Mouse (Mus musculus) limb, embryonic 11.5 days (tissue): ENCODE measurements around the gene Rad54l. TPM values are rescaled to one million over a fixed set of nuclear protein-coding genes. Genes with fewer than 3 reads are reported as not detected.
A peak's percentile ranks its signal among the peaks of the same experiment; 100 is the strongest.

Source experiments
- ATAC-seq: fragments of 200-750 bp; cut with Nextera tagmentation; 2 replicates; pipeline ENCODE4 v1.8.0; 2017; ENCODE audit warnings: low read depth; ENCODE audit not compliant: insufficient number of reproducible peaks, low FRiP score, low TSS enrichment
- DNase-seq: peaks from one replicate; pipeline ENCODE4 v3.0.0-alpha.2; 2015; ENCODE audit warnings: low spot score
- H3K27ac ChIP-seq: fragments of 300-500 bp; sonication (generic); replicated peaks from 2 replicates; pipeline ENCODE4 v1.5.1; 2014; ENCODE audit warnings: low read depth, mild to moderate bottlenecking, low read length
- H3K27me3 ChIP-seq: fragments of 300-500 bp; sonication (generic); 2 replicates; pipeline ENCODE4 v1.6.1; 2014; ENCODE audit warnings: mild to moderate bottlenecking, low read length, mixed read lengths; ENCODE audit not compliant: control insufficient read depth, insufficient read depth
- H3K36me3 ChIP-seq: fragments of 300-500 bp; sonication (generic); 2 replicates; pipeline ENCODE4 v1.6.1; 2014; ENCODE audit warnings: mild to moderate bottlenecking, low read length, moderate library complexity, mixed read lengths; ENCODE audit not compliant: control insufficient read depth, insufficient read depth
- H3K4me1 ChIP-seq: fragments of 300-500 bp; sonication (generic); 2 replicates; pipeline ENCODE4 v1.6.1; 2014; ENCODE audit warnings: low read length, mixed read lengths; ENCODE audit not compliant: control insufficient read depth, insufficient read depth
- H3K4me2 ChIP-seq: fragments of 300-500 bp; sonication (generic); 2 replicates; pipeline ENCODE4 v1.6.1; 2014; ENCODE audit warnings: low read depth, mild to moderate bottlenecking, moderate library complexity; ENCODE audit not compliant: severe bottlenecking
- H3K4me3 ChIP-seq: fragments of 300-500 bp; sonication (generic); 2 replicates; pipeline ENCODE4 v1.5.1; 2014; ENCODE audit warnings: low read depth, low read length
- H3K9ac ChIP-seq: fragments of 300-500 bp; sonication (generic); 2 replicates; pipeline ENCODE4 v1.6.1; 2014; ENCODE audit warnings: mild to moderate bottlenecking, low read length
- H3K9me3 ChIP-seq: fragments of 300-500 bp; sonication (generic); 2 replicates; pipeline ENCODE4 v1.6.1; 2016; ENCODE audit warnings: low read length; ENCODE audit not compliant: control insufficient read depth
- whole genome bisulfite sequencing: fragments of 180-500 bp; shearing (Covaris S2); extraction: QIAGEN DNeasy Blood & Tissue Kit; methylation state at CpG from one replicate; pipeline ENCODE4 v1.1.7; 2014; 5-methylcytosine and 5-hydroxymethylcytosine counted together
- polyA plus RNA-seq: library from polyadenylated mRNA; unstranded; fragments of >200 nt; fragmentation: Nextera tagmentation; extraction: Ambion mirVana; gene quantifications from 2 replicates; pipeline ENCODE4 v1.2.1, GENCODE M21; 2014

Gene Rad54l
- polyA plus RNA-seq, 1 experiment from 2014 or later = 66.0 TPM

GRCm38 (mm10) chr4:116073146-116073545 lies 50.3 kb downstream of the Rad54l start:
- DNase-seq (no peak), ATAC-seq (no peak)
- Histone ChIP-seq H3K4me3 (no peak overlapping the region), H3K9me3 (no peaks in the 10 kb centered on the region), H3K9ac (no peak overlapping the region), H3K27ac (no peak overlapping the region), H3K4me1 (peaks cover 14% of the 10 kb centered on the region), H3K36me3 (peaks cover 10% of the 10 kb centered on the region), H3K4me2 (no peak overlapping the region), H3K27me3 (no peaks in the 10 kb centered on the region)
- 62% methylated on average over 4 of the region's 4 CpGs for WGBS

- Histone ChIP-seq H3K27me3 (no peaks in the 10 kb centered on the region), H3K4me2 (no peak overlapping the region), H3K27ac (no peak overlapping the region), H3K36me3 (peaks cover 7% of the 10 kb centered on the region), H3K4me1 (peaks cover 5% of the 10 kb centered on the region; the same call in 1 of the 2 replicates), H3K4me3 (no peak overlapping the region), H3K9me3 (no peaks in the 10 kb centered on the region), H3K9ac (no peak overlapping the region)
- ATAC-seq (no peak), DNase-seq (no peak)
- 83% methylated on average over 6 of the region's 6 CpGs for WGBS
Observed at GRCm38 (mm10) chr4:116070116-116070515, 53.4 kb downstream of the Rad54l start.

- Histone ChIP-seq H3K27ac (no peak overlapping the region), H3K9ac (no peak overlapping the region), H3K4me2 (no peak overlapping the region), H3K4me1 (no peaks in the 10 kb centered on the region), H3K9me3 (no peaks in the 10 kb centered on the region), H3K4me3 (no peak overlapping the region), H3K27me3 (no peaks in the 10 kb centered on the region), H3K36me3 (peaks cover 6% of the 10 kb centered on the region)
- ATAC-seq = no peak
- WGBS = 64% methylated on average over 1 of the region's 1 CpGs
- DNase-seq = no peak
Observed at GRCm38 (mm10) chr4:116063855-116064254, 59.6 kb downstream of the Rad54l start.

- no peak overlapping the region for H3K4me3 ChIP-seq
- no peaks in the 10 kb centered on the region for H3K36me3 ChIP-seq
- no peak for ATAC-seq
- H3K27ac ChIP-seq = no peak overlapping the region
- H3K4me1 ChIP-seq = no peaks in the 10 kb centered on the region
- no peaks in the 10 kb centered on the region for H3K9me3 ChIP-seq
- H3K27me3 ChIP-seq = no peaks in the 10 kb centered on the region
- WGBS = 81% methylated on average over 5 of the region's 5 CpGs
- DNase-seq = no peak
- no peak overlapping the region for H3K4me2 ChIP-seq
- H3K9ac ChIP-seq = no peak overlapping the region
Observed at GRCm38 (mm10) chr4:116059012-116059726, 64.3 kb downstream of the Rad54l start.

- ATAC-seq (no peak), DNase-seq (no peak)
- no peak overlapping the region for H3K4me3 ChIP-seq
- H3K27ac ChIP-seq = no peak overlapping the region
- H3K9ac ChIP-seq = no peak overlapping the region
- no peaks in the 10 kb centered on the region for H3K9me3 ChIP-seq
- no peaks in the 10 kb centered on the region for H3K27me3 ChIP-seq
- 0% methylated on average over 1 of the region's 1 CpGs for WGBS
- H3K4me1 ChIP-seq = peaks cover 5% of the 10 kb centered on the region; the same call in 1 of the 2 replicates
- no peak overlapping the region for H3K4me2 ChIP-seq
- H3K36me3 ChIP-seq = no peaks in the 10 kb centered on the region
Observed at GRCm38 (mm10) chr4:116057559-116057958, 65.9 kb downstream of the Rad54l start.

GRCm38 (mm10) chr4:116053399-116053961 lies 70.0 kb downstream of the Rad54l start, which contains the start of gene Nsun4:
Gene Nsun4 (minus strand): TSS chr4:116053876.
- peak; percentile 91 for DNase-seq
- no peaks in the 10 kb centered on the region for H3K36me3 ChIP-seq
- peak within 1 kb of the TSS; percentile 57 for H3K4me3 ChIP-seq
- ATAC-seq = peak; percentile 94
- H3K4me1 ChIP-seq = peaks cover 6% of the 10 kb centered on the region; the same call in 1 of the 2 replicates
- under 1% methylated on average over 35 of the region's 35 CpGs for WGBS
- H3K4me2 ChIP-seq = peak within 1 kb of the TSS; percentile 83
- no peaks in the 10 kb centered on the region for H3K9me3 ChIP-seq
- no peaks in the 10 kb centered on the region for H3K27me3 ChIP-seq
- peak within 1 kb of the TSS; percentile 84 for H3K27ac ChIP-seq
- H3K9ac ChIP-seq = peak within 1 kb of the TSS; percentile 60

GRCm38 (mm10) chr4:116052526-116053293 lies 70.8 kb downstream of the Rad54l start:
- WGBS = 10% methylated on average over 22 of the region's 22 CpGs
- H3K4me2 ChIP-seq = peak overlapping the region; percentile 83
- DNase-seq (peak; percentile 44), ATAC-seq (peak; percentile 28; the same call in 1 of the 2 replicates)
- H3K27ac ChIP-seq = peak overlapping the region; percentile 59; the same call in 1 of the 2 replicates
- H3K9ac ChIP-seq = peak overlapping the region; percentile 60
- H3K9me3 ChIP-seq = no peaks in the 10 kb centered on the region
- no peaks in the 10 kb centered on the region for H3K27me3 ChIP-seq
- H3K4me3 ChIP-seq = peak overlapping the region; percentile 57
- H3K36me3 ChIP-seq = no peaks in the 10 kb centered on the region
- peaks cover 6% of the 10 kb centered on the region; the same call in 1 of the 2 replicates for H3K4me1 ChIP-seq

GRCm38 (mm10) chr4:116049211-116049610 lies 74.3 kb downstream of the Rad54l start:
- 84% methylated on average over 3 of the region's 3 CpGs for WGBS

More at GRCm38 (mm10) chr4:116049211-116049610, 74.3 kb downstream of the Rad54l start:
- Histone ChIP-seq H3K36me3 (no peaks in the 10 kb centered on the region), H3K4me2 (no peak overlapping the region), H3K9me3 (no peaks in the 10 kb centered on the region), H3K4me1 (peaks cover 6% of the 10 kb centered on the region; the same call in 1 of the 2 replicates), H3K4me3 (no peak overlapping the region), H3K9ac (no peak overlapping the region), H3K27me3 (no peaks in the 10 kb centered on the region), H3K27ac (no peak overlapping the region)
- no peak for ATAC-seq
- DNase-seq = no peak
